Mouse (Mus musculus) testis, postnatal 14 days (tissue): ENCODE measurements around the gene Pom121l2.

Experiments used
- DNase-seq: peaks from one replicate; pipeline ENCODE4 v3.0.0; 2021; ENCODE audit warnings: low spot score

Gene Pom121l2

GRCm38 (mm10) chr13:21993957-21994738 is 13.2 kb downstream of the Pom121l2 start:
- DNase-seq = peak; percentile 62

- DNase-seq = no peak
These were observed 13.9 kb downstream of the Pom121l2 start for GRCm38 (mm10) chr13:21994896-21995295.

GRCm38 (mm10) chr13:21995331-21995914 is 14.4 kb downstream of the Pom121l2 start:
- no peak for DNase-seq

GRCm38 (mm10) chr13:21996101-21996839 is 15.3 kb downstream of the Pom121l2 start:
- DNase-seq = no peak

GRCm38 (mm10) chr13:21996840-21997185 is 15.8 kb downstream of the Pom121l2 start:
- DNase-seq = no peak

DNA sequence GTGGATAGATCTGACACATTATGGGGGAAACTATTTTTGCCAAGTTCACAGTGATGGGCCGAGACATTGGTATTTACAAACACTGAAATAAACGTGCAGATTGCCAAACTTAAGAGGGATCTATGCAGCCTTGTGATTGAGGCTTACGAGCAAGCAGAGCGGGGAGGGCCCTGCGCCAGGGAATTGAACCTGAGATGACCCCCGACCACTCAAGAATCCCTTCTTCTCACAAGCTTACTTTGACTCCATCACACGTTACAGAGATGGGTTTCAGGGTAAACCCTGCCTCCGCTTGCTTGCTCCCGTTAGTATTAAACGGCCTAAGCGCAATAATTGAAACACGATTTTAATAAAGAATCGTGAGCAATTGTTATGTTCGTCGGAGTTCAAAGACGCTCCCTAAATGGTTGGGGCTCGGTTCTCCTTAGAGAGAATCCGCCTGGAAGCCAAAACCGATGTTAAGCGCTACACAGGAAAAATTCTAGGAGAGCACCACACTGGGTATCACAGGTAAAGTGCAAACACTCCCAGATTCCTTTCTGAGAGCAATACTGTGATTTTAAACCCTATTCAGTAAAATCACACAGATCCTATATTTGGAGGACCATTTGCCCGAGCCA is 16.3 kb downstream of the Pom121l2 start:
- no peak for DNase-seq

GRCm38 (mm10) chr13:21997821-21998220 is 16.8 kb downstream of the Pom121l2 start:
- DNase-seq = no peak

- DNase-seq = no peak
These were observed 17.4 kb downstream of the Pom121l2 start for GRCm38 (mm10) chr13:21998412-21998811.

DNA sequence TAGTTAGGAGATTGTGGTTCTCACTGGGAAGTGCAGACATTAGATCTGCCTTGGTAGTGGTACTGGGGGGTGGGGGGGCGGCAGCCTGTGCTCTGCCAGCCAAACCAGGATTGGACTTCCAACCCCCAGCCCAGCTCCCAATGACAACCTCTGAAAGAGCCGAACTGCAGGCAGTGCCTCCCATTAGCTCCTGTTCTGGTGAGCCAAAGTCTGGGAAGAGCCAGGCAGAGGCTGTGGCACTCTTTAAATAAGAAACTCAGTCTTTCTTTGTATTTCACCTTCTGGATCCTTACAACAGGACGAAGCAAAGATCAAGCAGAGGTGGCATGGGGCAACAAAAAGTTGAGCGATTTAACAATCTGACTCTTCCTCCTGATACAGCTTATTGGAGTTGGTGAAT is 18.2 kb downstream of the Pom121l2 start:
- no peak for DNase-seq

- no peak for DNase-seq
These were observed 20.4 kb downstream of the Pom121l2 start for GRCm38 (mm10) chr13:22001346-22001745.

- DNase-seq = no peak
These were observed 20.8 kb downstream of the Pom121l2 start for GRCm38 (mm10) chr13:22001823-22002222.

GRCm38 (mm10) chr13:22005605-22006333 is 24.8 kb downstream of the Pom121l2 start:
- peak; percentile 48 for DNase-seq

- peak; percentile 42 for DNase-seq
These were observed 25.5 kb downstream of the Pom121l2 start for GRCm38 (mm10) chr13:22006334-22007120.

DNA sequence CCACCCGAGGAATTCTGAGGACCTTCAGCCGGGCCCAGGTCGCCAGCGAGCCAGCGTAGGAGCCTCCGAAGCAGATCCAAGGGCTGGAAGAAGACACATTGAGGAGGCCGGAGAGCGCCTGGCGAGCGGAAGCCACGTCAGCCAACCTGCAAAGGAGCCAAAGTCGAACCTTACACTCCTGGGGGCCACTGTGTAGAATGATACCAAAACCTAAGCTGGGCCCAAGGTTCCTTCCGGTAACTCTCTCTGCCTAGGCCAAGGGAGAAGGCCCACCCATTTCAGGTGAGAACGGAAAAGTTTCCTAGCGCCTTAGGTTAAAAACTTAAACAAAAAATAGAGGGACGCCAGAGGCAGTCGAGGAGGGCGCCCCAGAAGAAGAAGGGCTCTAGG is 26.1 kb downstream of the Pom121l2 start:
- DNase-seq = no peak

- no peak for DNase-seq
These were observed 26.9 kb downstream of the Pom121l2 start for GRCm38 (mm10) chr13:22007872-22008271.

- no peak for DNase-seq
These were observed 27.7 kb downstream of the Pom121l2 start for GRCm38 (mm10) chr13:22008707-22009106.

DNA sequence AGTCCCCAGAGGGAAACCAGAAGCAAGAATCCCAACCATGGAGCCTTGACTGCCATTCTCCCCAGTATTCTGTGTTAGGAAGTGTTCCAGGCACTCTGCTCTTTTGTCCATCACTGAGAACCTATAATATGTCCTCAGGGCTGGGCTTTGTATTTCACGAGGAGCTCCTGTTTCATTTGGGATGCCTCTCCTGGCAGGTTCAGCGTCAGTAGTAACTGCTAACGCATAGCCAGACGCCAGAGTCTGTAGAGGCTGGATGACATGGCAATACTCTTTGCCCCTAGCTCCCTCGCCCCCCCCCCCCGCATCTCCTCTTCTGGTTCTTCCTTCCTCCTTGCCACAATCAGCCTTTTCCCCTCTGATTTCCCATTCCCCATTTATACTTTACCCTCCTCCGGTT is 28.6 kb downstream of the Pom121l2 start, which contains the start of gene Prss16:
Prss16 (minus strand) TSS at position 101 of the 400 bp plus-strand sequence.
- no peak for DNase-seq

- no peak for DNase-seq
These were observed 32.7 kb downstream of the Pom121l2 start for GRCm38 (mm10) chr13:22013716-22014115.

GRCm38 (mm10) chr13:22014411-22014845 is 33.4 kb downstream of the Pom121l2 start:
- no peak for DNase-seq

DNA sequence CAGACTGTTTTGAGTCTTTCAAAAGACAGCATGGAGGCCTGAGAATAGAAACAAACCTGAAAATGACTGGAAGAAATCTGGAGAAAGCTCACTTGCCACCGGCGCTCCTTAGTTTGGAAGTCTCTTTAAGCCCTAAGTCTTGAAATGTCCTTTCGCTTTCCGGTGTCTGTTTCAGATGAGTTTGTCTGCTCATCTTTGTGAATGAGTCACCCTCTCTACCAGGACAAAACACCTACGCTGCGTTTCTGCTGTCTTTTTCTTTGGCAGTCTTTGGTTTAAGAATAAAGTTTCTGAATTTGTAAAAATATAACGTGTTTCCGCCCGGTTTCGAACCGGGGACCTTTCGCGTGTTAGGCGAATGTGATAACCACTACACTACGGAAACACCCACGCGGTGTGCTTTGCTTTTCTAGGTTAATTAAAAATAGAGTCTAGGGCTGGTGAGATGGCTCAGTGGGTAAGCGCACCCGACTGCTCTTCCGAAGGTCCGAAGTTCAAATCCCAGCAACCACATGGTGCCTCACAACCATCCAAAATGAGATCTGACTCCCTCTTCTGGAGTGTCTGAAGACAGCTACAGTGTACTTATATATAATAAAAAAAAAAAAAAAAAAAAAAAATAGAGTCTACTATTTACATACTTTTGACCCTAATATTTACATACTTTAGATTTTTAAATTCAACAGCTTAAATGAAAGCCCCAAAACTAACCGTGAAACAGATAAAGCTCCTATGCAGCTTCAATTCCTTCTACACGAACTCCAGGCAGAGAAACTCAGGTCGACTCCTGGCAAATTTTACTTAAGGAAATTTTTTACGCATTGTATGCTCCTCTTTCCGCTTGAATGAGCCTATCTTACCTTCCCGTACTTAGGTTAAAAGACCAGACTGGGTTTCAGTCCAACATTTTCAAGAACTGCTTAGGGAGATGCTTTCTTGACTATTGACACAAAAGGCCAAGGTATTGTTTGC is 34.8 kb downstream of the Pom121l2 start:
- DNase-seq = peak; percentile 62
